Mouse (Mus musculus): ENCODE results near the gene Vps33b.
A peak's percentile ranks its signal among the peaks of the same experiment; 100 is the strongest.
"Not testable (repeated sequence)": the region's sequence is repeated elsewhere in the genome, so short reads cannot be mapped to it uniquely, and the experiment has no call there.

The Vps33b gene

DNA sequence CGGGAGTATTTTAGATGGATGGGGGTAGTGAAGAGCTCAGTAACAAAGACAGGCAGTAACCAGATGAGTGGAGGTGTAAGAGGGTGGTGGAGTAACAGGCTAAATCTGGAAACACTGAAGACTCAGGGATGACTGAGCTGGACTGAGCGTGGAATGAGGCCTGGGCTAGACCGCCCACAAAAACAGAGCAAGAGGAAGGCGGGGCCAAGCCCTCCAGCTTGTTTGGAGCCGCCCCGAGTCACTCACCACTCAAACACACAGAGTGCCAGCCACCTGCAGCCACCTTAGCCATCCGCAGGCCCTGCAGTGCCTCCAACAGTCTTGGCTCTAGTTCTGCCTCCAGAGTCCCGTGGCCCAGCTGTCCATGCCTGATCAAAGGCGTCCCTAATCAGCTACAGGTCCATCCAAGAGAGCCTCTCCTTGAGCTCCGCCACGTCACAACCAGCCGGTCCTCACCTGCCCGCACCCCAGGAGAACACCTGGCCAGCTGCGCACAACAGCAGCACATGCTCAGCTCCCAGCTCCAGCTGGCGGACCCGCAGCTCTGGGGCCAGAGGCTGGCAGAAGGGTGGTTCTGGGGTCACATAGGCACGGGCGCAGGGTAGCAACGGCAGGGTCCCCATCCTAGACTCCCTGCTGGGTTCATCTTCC, 50.5 kb downstream of the Vps33b start:
- DNase-seq (ENCODE audit: low spot score): no peak

GRCm38 (mm10) chr7:80323336-80323735, 53.9 kb downstream of the Vps33b start:
- no peak for DNase-seq (ENCODE audit: low spot score)

- peak; percentile 95 for DNase-seq (ENCODE audit: low spot score)
These were observed 54.8 kb downstream of the Vps33b start, which contains the start of gene Rccd1 for GRCm38 (mm10) chr7:80324043-80324815. Gene Rccd1, minus strand, starts transcription at chr7:80324454.

- DNase-seq (ENCODE audit: low spot score): not testable (repeated sequence)
These were observed 55.3 kb downstream of the Vps33b start for GRCm38 (mm10) chr7:80324816-80325119.

DNA sequence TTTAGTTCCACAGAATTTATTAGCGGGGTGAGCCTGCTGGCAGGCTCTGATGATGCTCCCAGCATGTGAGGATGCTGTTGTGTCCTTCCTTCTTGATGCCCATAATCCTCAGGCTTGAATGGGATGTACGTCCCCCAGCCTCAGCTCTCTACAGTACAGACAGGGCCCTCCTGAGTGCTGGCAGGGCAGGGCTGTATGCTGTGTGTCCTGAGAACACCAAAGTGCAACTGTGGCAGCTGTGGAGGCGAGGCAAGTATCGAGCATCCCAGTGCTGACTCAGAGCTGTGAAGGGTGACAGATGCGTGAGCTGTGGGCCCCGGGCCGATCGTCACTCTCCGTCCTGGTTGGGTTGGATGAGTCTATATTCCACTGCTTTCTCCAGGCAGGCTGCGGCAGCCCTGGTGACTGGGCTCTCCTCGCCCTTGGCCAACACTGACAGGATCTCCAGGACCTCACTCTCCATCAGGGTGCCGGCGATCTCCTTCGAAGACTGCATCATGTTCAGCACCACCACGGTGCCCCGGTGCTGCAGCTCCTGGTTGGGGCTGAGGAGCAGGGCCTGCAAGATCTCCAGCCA, 55.9 kb downstream of the Vps33b start:
- peak; percentile 43 for DNase-seq (ENCODE audit: low spot score)

- no peak for DNase-seq (ENCODE audit: low spot score)
These were observed 56.6 kb downstream of the Vps33b start for GRCm38 (mm10) chr7:80326076-80326475.

GRCm38 (mm10) chr7:80330278-80330677, 60.8 kb downstream of the Vps33b start:
- no peak for DNase-seq (ENCODE audit: low spot score)

- no peak for DNase-seq (ENCODE audit: low spot score)
These were observed 62.0 kb downstream of the Vps33b start for GRCm38 (mm10) chr7:80331433-80331832.

GRCm38 (mm10) chr7:80334848-80335247, 65.4 kb downstream of the Vps33b start:
- DNase-seq (ENCODE audit: low spot score): no peak

DNA sequence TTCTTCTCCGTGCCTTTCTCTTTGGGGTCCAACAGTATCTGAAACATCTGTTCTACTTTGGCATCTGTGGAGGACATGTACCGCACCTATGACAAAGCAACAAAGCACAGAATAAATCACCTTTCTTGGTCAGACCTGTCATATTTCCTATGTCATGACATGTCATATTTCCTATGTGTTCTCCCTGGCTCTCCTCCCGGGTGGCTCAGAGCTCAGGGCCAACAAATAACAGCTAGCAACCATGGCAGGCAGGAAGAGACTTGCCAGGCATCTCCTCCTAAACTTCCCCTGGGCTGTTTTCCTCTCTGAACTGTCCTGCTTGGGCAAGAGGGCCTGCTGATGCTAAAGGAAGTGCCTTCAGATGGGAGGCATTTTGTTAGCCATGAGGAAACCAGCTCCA, 67.5 kb downstream of the Vps33b start:
- no peak for DNase-seq (ENCODE audit: low spot score)

DNA sequence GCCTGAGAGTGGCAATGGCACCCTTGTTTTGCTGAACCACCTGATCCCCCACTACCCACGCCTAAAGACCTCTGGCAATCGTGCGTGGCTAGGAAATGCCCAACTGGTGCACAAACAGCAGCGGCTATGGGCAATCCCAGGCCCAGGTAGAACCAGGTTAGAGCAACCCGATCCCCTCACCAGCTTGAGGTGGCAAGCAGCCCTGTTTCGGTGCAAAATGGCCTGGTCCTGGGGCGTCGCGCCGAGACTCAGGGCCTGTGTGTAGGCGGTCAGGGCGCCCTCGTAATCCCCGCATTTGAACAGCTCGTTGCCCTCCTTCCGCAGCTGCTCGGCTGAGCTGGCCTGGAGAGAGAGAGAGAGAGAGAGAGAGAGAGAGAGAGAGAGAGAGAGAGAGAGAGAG, 69.9 kb downstream of the Vps33b start:
- DNase-seq (ENCODE audit: low spot score): peak; percentile 43

DNA sequence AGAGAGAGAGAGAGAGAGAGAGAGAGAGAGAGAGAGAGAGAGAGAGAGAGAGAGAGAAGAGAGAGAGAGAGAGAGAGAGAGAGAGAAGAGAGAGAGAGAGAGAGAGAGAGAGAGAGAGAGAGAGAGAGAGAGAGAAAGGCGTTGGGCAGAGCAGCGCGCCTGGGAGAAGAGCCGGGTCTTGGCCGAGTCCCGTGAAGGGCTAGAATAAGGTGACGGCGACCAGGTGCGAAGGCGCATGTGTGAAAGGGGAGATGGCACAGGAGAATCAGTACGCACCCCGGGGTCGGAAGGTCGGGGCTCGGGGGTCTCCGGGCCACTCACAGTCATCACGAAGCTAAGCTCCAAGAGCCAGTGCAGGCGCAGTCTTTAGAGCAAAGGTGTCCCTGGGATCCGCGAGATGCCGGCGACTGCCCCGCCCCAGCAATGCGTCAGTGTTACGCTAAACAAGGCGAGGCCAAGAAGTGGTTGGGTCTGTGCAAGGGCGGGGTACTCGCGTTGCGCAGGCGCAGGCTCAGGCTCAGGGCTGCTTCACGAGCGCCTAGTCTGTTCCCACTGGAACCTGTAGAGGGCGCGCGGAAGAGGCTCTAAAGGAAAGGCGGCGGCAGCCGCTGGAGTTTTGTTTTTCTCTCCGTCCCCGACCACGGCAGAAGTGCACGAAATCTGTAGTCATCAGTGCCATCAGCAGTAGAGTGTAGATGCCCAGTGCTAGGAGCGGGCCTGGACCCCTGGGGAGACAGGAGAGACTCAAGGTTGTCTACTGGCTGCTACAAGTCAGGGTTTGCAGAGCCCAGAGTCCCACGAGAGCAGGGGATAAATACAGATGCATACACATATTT, 70.6 kb downstream of the Vps33b start:
- DNase-seq (ENCODE audit: low spot score): peak; percentile 98

DNA sequence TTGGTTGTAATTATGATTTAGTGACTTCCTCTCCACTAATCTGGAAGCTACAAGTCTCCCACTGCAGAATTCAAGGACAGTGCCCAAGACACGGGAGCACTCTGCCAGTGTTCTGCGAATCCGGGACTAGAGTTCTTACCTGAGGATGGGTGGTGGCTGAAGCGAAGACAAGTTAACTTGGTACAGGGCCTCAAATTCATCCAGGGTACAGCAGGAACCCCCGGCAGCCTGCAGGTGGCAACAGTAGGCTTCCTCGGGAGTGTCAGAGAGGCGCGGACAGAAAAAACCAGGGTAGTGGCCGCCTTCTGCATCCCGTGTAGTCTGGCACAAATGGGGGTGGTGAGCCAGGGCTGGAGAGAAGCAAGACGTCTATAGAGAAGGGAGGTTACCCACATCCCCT, 71.3 kb downstream of the Vps33b start, which contains the start of gene Unc45a:
Gene Unc45a (minus strand): TSS at position 213 of the 400 bp plus-strand sequence.
- DNase-seq (ENCODE audit: low spot score): peak; percentile 86

Data from MN1 (cell line).